Mouse (Mus musculus): ENCODE data around the gene Gm49403.
A peak's percentile ranks its signal among the peaks of the same experiment; 100 is the strongest.
"Not testable (repeated sequence)": the region's sequence is repeated elsewhere in the genome, so short reads cannot be mapped to it uniquely, and the experiment has no call there.

The Gm49403 gene

DNA sequence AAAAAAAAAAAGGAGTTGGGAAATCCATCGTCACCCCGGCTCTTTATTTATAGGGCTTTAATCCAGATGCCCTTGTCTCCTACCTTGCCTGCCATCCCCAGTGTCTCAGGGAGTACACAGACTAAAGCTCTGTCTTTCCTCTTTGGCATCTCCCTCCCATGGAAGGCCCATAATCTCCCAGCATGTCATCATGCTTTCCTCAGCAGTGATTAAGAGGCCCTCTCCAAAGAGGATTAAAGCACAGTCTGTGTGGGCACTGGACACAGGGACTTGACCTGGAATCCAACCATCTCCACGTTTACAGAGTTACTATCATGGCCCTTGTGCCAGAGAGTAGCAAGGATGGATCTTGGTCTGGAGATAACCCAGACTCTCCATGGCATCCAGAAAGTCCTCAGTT, at the start of gene Gm49403, which contains the start of gene Lbhd1:
Gm49403 (plus strand) TSS at position 315 of the 400 bp plus-strand sequence.
Lbhd1 (plus strand) TSS at position 117 of the 400 bp plus-strand sequence.
- no peak for DNase-seq

DNA sequence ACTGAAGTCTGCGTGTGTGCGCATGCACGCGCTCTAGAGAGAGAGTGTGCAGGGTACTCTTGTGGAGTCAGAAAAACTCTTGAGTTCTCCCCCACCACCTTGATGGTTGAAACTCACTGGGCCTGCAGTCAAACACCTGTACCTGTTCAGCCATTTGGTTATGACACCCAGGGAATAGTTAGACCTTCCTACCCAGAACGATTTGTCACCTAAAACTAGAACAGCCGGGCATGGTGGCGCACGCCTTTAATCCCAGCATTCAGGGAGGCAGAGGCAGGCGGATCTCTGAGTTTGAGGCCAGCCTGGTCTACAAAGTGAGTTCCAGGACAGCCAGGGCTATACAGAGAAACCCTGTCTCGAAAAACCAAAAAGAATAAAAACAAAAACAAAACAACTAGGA, 47.4 kb upstream of the Gm49403 start:
- DNase-seq: not testable (repeated sequence)

DNA sequence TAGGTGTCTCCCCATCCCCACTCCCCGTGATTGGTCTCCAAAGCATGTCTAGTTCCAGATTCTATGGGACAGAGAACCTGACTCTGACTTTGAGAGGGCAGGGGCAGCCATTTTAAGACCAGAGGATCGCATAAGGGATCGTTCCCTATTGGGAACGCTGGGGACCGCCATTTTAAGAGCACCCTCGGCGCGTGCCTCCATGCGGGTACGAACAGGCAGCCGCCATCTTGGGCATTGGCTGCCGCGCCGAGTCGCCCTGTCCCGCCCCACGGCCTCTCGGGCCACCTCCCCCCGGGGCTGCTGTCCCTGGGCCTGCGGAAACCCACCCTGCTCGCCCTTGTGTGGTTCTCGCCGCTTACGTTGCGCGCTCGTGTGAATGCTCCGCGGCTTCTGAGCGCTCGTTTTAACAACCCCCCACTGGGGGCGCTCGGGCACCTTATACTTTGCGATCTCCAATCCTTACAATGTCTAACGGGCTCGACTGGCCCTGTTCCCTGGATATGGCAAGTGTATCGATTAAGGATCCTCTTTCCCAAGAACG, 46.4 kb upstream of the Gm49403 start, which contains the start of gene Bscl2:
Bscl2 (plus strand) TSS at position 217 of the 541 bp plus-strand sequence.
- DNase-seq: peak; percentile 87

DNA sequence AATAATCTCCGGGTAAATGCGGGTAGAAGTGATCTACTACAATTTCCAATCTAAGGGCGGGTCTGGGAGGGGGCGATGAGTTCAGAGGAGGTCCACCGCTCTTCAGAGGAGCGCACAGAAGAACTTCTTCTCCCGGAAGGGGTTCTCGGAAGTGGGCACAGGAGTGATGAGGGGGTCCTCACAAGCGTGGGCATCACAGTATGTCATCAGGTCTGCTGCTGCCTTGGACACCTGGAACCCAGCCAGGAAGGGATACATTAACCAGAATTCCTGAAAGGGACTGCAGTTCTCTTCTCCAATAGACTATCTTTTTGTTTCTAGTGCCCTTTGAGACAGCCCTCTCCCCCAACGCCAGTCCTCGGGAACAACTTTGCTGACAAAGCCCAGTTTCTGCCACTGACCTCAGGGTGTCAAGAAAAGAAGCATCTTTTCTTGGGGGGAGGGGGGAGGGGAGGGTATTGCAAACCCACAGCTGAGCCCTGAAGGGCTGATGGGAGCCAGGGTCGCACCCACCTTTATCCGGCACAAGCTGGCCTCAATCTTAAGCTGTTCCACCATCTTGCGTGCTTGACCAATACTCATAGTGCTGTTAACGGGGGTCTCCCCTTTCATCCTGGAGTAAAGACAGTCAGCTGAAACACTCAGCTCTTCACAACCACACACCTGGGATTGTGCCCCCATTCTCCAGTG, 45.5 kb upstream of the Gm49403 start:
- peak; percentile 30 for DNase-seq

DNA sequence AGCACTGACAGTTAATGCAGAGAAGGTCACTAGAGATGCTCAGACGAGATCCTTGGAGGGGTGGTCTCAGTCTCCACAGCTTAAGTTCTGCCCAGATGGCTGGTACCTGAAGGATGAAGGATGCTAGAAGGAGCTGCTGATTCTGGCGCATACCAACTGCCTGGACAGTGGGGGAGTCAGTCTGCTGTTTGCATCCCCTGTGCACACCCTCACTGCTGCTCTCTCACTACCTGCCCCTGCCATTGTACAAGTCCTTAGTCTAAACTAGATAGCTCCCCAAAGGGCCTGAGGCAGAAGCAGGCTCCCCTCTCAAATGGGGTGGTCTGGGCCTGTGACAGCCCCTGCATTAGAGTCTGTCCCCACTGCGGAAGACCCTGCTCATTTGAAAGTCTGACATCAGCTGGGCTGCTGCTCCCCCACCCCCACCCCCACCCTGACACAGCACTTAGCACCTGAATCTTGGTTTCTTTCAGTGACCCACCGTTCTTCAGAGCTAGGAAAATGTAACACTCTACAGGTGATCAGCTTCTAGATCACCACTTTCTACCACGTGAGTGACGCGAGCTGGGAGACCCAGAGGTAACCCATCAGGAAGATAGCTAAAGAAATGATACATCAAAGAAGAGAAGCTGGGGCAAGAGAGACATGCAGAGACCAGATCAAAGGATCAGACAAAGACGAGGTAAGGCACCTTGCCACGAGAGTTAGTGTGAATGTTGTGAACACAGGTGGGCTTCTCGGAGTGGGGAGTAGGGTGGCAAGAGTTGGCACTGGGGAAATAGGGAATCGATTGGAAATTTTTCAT, 44.4 kb upstream of the Gm49403 start, which contains the start of gene Gng3:
Gng3 (minus strand) TSS at position 92 of the 805 bp plus-strand sequence.
- DNase-seq: no peak

DNA sequence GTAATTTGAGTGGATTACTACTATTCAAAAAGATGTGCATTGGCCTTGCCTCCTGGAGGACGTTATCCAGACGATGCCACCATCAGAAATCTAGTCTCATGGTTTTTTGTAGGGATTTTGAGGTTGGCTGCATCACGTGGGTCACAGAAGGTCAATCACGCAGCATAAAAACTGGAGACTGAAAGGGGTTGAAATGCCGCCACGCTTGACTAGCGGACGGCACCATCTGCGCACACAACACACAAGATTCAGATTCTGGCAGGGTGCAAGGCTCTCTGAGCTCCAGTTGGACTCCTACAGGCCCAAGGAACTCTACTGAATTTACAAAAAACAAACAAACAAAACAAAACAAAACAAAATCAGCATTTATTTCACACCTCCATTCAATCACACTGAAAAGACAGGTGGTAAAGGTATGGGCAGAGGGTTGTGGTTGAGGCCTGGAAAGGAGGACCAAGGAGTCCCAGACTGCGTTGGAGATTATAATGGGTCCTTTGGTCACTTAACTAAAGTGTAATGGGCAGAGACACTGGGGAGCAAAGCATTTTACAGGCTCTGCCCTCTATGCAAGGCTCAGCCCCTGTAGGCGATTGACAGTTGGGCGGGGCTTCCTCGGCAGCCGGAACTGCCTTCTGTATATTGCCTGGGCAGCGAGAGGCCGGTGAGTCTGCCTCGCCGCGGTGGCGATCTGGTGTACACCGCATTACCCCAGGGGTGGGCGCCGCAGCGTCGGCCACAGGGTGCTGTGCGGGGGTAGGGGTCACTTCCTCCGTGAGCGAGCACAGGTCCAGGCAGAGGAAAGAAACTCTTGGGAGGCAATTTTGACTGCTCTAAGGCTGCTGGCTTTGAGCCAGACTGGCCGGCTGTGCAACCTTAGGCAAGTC, 43.6 kb upstream of the Gm49403 start:
- peak; percentile 62 for DNase-seq

DNA sequence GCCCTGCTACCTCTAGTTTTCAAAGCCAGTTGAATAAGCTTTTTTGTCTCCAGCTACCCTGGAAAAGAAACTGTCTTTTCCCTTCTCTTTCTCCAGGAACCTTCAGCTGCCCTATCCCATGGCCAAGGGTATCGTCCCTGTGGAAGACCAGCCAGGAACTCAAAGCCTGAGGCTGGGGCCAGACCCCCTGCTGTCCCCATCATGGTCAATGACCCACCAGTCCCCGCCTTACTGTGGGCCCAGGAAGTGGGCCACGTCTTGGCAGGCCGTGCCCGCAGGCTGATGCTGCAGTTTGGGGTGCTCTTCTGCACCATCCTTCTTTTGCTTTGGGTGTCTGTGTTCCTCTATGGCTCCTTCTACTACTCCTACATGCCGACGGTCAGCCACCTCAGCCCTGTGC, 42.7 kb upstream of the Gm49403 start:
- no peak for DNase-seq

DNA sequence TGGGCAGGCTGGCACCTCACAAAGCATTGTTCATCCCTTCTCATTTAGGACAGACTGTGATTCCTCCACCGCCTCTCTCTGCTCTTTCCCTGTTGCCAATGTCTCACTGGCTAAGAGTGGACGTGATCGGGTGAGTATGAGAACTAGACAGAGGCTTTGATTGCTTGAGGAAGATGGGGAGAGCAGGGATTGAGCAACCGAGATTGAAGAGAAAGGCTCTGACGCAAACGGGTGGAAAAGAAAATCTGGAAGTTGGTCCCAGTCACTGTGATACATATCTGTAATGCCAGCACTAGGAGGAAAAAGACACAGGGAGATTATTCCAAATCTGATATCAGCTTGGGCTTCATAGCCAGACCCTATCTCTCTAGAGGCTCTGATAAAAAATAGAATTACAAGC, 40.8 kb upstream of the Gm49403 start:
- DNase-seq: no peak

DNA sequence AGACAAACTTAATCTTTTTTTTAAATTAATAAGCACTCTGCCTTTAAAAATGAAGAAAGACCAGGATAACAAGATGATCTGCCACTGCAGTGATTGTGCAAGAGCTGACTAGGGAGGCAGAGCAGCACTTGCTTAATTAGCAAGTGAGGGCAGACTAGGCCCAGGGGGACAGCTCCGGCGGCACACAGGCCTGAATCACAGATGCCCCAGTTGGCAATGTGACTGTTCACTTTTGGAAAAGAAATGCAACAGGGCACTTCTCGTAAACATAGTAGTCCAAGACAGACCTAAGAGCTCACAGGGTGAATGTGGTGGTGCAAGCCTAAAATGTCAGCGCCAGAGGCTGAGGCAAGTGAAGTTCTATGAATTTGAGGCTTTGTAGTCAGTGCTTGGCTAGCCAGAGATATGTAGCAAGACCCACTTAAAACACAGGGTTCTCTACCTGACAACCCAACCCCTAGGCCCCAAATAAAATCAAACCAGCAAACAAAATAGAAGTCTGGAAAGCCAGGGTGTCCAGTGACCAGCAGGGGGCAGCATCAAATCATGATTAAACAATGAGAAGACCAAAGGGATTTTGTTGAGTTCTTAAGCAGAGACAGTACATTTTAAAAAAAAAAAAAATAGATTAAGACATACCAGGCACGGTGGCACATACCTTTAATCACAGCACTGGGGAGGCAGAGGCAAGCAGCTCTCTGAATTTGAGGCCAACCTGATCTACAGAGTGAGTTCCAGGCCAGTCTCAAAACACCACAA, 39.2 kb upstream of the Gm49403 start:
- peak; percentile 76 for DNase-seq

DNA sequence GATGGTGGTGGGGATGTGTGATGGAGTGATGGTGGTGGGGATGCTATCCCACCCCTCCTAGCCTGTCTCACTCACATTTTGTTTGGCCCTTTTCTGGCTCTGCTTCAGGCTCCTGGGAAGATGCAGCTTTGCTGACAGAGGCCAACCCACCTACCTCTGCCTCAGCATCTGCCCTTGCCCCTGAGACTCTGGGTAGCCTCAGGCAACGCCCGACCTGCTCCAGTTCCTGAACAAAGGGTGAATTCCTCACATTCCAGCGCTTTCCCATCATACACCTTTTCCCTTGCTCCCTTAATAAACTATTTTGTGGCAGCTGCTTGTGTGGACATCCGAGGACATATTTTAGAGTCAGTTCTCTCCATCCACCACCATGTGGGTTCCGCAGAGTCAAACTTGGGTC, 35.4 kb upstream of the Gm49403 start:
- DNase-seq: no peak

DNA sequence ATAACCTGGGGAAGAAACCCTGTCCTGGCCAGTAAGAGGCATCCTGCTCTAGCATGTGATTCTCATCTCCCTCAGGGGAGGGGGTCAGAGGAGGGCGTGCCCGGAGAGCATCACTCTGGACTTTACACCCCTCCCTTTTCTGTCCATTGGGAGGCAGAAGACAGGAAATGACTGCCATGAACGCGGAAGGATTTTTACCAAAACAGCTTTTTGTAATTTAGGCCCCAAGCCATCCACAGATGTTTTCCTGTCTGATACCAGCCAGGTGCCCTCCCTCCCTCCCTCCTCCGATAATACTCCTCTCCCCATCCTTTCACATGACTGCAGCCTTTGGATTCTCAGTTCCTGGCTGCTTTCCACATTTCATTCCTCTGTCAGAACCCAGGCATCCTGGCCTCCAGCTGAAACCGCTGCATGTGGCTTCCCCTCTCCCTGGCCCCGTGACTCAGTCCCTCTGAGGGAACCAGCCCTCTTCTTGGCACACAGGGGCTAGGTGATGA, 33.3 kb upstream of the Gm49403 start, which contains the start of gene Lrrn4cl:
Lrrn4cl (plus strand) TSS at position 367 of the 500 bp plus-strand sequence.
- no peak for DNase-seq

DNA sequence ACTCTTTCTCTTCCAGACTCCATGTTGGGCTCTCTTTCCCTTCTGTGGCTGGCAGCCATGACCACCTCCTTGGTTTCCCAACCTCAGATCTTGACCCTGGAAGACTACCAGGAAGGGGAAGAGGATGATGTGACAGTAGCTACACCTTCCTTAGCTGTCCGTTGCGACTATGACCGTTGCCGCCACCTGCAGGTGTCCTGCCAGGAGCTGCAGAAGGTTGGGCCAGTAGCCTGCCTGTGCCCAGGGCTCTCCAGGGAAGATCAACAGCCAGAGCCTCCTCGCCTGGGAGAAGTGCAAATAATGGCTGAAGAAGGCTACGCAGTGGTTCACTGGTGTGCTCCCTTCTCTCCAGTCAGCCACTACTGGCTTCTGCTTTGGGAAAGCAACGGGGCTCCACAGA, 32.1 kb upstream of the Gm49403 start:
- DNase-seq: no peak

DNA sequence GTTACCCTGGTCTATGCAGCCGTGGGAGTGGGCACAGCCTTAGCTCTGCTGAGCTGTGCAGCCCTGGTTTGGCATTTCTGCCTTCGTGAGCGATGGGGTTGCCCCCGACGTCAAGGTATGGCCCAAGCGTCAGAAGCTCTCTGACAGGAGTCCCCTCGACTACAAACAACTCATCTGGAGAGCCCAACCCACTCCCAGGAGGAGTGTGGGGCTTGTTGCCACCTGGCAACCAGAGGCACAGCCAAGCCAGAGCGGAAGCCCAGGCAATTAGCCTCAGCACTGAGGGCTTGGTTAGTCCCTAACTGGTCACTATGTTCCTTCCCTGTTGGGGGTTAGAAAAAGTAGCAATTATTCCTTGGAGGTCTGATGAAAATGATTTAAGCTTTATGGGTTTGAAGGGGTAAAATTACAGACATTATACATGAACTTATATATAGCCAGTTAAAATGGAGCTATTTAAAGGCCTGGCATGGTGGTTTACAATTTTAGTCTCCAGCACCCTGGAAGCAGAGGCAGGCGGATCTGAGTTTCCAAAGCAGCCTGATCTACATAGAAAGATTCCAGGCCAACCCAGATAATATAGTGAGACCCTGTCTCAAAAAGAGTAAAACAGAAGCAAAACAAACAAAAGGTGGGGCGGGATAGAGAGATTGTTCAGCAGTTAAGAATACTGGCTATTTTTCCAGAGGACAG, 31.3 kb upstream of the Gm49403 start:
- no peak for DNase-seq

DNA sequence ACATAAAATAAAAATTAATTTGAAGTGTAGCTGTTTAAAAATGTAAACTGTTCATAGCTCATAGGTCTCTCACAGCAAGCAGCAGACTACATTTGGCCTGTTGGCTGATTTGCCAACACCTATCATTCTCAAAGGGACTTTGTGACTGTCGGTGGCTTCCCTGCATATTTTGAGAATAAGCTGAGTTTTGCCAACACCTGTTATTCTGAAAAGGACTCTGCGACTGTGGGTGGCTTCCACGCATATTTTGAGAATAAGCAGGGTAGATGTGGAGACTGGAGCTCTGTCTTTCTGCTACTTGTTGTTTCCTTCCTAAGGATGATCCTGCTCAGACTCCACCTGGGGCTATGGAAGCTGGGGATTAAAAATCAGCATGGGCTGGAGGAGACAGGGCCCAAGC, 30.6 kb upstream of the Gm49403 start:
- DNase-seq: no peak

DNA sequence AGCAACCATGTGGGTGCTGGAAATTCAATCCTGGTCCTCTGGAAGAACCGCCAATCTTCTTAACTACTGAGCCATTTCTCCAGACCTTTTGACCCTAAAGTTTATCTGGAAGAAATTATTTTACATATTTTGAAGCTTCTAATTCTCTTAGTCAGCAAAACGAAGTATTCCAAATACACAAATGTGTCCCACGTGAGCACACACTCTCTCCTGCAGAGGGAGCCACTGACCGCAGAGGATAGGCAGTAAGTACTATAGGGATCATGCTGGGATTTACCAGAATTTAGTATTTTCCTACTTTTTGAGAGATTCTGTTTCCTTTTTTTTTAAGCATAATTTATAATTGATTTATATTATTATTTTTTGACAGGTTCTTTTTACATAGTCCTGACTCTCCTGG, 26.0 kb upstream of the Gm49403 start:
- DNase-seq: peak; percentile 50

DNA sequence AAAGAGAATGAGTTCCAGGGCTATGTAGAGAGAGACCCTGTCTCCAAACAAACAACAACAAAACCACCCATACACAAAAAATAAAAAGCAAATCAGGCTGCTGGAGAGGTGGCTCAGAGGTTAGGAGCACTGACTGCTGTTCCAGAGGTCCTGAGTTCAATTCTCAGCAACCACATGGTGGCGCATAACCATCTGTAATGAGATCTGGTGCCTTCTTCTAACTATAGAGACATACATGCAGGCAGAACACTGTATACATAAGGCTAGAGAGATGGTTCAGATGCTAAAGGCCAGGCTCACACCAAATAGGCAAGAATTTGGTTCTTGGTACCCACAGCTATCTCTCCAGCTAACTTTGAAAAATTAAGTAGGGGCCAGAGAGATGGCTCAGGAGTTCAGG, 24.7 kb upstream of the Gm49403 start:
- peak; percentile 64 for DNase-seq

DNA sequence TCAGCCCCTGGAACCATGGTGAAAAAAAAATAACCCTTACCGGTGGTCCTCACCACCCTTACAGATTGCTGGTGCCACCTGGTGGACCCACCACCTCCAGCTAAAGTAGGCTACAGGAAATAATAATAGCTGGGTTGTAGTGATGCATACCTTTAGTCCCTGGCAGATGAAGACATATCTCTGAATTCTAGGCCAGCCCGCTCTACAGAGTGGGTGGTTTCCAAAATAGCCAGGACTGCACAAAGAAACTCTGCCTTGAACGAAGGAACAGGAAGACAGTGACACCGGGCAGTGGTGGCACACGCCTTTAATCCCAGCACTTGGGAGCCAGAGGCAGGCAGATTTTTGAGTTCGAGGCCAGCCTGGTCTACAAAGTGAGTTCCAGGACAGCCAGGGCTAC, 19.5 kb upstream of the Gm49403 start:
- no peak for DNase-seq

DNA sequence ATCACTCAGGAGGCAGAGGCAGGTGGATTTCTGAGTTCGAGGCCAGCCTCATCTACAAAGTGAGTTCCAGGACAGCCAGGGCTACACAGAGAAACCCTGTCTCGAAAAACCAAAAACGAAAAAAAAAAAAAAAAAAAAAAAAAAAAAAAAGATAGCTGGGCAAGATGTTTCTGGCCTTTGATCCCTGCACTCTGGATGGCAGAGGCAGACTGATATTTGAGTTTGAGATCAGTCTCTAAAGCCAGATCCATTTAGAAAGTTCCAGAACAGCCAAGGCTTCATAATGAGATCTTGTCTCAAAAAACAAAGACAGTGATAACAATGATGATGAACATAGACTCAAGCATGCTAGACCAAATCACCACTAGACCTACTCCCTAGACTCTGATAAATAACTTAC, 13.3 kb upstream of the Gm49403 start:
- DNase-seq: not testable (repeated sequence)

DNA sequence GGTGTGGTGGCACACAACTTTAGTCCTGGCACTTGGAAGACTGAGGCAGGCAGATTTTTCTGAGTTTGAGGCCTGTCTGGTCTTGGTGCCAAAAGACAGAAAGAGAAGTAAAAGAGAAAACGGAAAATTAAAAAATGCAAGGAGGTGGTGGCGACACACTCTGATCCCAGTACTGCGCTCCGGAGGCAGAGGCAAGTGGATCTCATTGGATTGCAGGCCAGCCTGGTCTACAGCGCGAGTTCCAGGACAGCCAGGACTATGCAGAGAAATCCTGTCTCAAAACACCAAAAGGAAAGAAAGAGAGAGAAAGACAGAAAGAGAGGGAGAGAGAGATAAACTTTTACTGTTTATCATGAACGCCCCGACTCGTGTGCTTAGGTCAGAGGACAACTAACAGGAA, 12.9 kb upstream of the Gm49403 start:
- DNase-seq: no peak

DNA sequence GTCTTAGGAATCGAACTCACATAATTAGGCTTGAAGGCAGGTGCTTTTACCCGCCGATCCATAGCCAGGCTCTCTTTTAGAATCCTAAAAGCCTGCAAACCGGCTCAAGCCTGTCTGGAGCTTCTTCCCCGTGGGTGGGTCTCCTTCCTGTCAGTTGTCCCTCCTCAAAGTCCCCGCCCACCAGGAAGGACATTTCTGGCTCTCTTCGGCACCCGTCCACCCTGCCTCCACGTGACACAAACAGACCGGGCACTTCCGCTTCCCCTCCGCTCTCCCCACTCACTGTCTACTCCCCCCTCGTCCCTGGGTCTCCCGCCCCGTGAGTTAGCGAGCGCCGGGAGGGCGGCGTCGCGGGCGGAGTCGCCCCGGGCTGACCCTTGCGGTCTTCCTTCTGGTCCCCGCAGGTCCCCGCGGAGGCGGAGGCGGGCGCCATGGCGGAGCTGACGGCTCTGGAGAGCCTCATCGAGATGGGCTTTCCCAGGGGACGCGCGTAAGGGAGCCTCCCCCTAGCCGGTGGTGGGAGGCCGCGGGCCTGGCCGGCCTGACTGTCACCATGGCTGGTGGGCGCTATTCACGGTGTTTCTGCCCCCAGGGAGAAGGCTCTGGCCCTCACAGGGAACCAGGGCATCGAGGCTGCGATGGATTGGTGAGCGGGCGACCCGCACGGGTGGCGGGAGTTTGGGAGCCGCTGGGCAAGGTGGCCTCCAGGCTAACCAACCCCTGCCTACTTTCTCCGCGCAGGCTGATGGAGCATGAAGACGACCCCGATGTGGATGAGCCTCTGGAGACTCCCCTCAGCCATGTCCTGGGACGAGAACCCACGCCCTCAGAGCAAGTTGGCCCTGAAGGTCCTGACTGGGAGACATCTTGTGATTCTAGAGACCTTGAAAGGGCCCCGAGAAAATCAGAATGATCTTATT, 12.2 kb upstream of the Gm49403 start, which contains the start of gene Ubxn1:
Ubxn1 (plus strand) TSS at position 230 of the 920 bp plus-strand sequence.
- DNase-seq: peak; percentile 96
